Mouse (Mus musculus) myocyte (in vitro differentiated cells): Measurements from ENCODE around the gene Taf15. TPM values are rescaled to one million over a fixed set of nuclear protein-coding genes. Genes with fewer than 3 reads are reported as not detected.

Experiments used
- H3K27me3 ChIP-seq: one replicate; pipeline ENCODE4 v1.6.1; 2011; ENCODE audit not compliant: control insufficient read depth, insufficient read depth, insufficient read length
- H3K36me3 ChIP-seq: one replicate; pipeline ENCODE4 v1.6.1; 2011; ENCODE audit not compliant: control insufficient read depth, insufficient read depth
- H3K4me2 ChIP-seq: one replicate; pipeline ENCODE4 v1.6.1; 2011; ENCODE audit warnings: low read depth, control low read depth
- H3K4me3 ChIP-seq: one replicate; pipeline ENCODE4 v1.5.1; 2011; ENCODE audit warnings: mild to moderate bottlenecking, control low read depth, moderate library complexity
- H3K79me2 ChIP-seq: one replicate; pipeline ENCODE4 v1.6.1; 2011; ENCODE audit not compliant: control insufficient read depth, insufficient read depth
- H3ac ChIP-seq: one replicate; pipeline ENCODE4 v1.6.1; 2011; ENCODE audit not compliant: control insufficient read depth, insufficient read length
- CEBPB ChIP-seq: IDR thresholded peaks from 2 replicates; pipeline ENCODE4 v1.6.1; 2011; ENCODE audit warnings: mild to moderate bottlenecking, moderate library complexity; ENCODE audit not compliant: poor library complexity, insufficient read depth, severe bottlenecking
- E2F4 ChIP-seq: IDR thresholded peaks from one replicate; pipeline ENCODE4 v1.6.1; 2011; ENCODE audit warnings: mild to moderate bottlenecking, control low read depth, moderate library complexity; ENCODE audit not compliant: insufficient read depth
- MAX ChIP-seq: IDR thresholded peaks from one replicate; pipeline ENCODE4 v1.6.1; 2011; ENCODE audit warnings: low read depth, mild to moderate bottlenecking, control low read depth
- MYOD1 ChIP-seq, 3 experiments: IDR thresholded peaks; one replicate each; pipeline ENCODE4 v1.6.1; 2011; ENCODE audit warnings: control low read depth in 2 of 3, low read depth in 2 of 3, mild to moderate bottlenecking in 2 of 3, moderate library complexity in 1 of 3; ENCODE audit not compliant: insufficient read length in 2 of 3, control insufficient read depth in 1 of 3
- MYOG ChIP-seq, 3 experiments: IDR thresholded peaks; one replicate each; pipeline ENCODE4 v1.6.1; 2011; ENCODE audit warnings: control low read depth in 2 of 3, low read depth in 2 of 3, mild to moderate bottlenecking in 2 of 3; ENCODE audit not compliant: insufficient read length in 2 of 3, control insufficient read depth in 1 of 3, insufficient read depth in 1 of 3
- POLR2A ChIP-seq: IDR thresholded peaks from one replicate; pipeline ENCODE4 v1.6.1; 2011; ENCODE audit warnings: low read depth, mild to moderate bottlenecking, control low read depth, moderate library complexity; ENCODE audit not compliant: insufficient read length
- POLR2AphosphoS2 ChIP-seq: IDR thresholded peaks from one replicate; pipeline ENCODE4 v1.6.1; 2011; ENCODE audit warnings: low read depth, control low read depth; ENCODE audit not compliant: insufficient read length
- REST ChIP-seq: IDR thresholded peaks from one replicate; pipeline ENCODE4 v1.6.1; 2011; ENCODE audit warnings: mild to moderate bottlenecking, control low read depth, moderate library complexity; ENCODE audit not compliant: insufficient read depth, insufficient read length
- SRF ChIP-seq: IDR thresholded peaks from one replicate; pipeline ENCODE4 v1.6.1; 2011; ENCODE audit warnings: low read depth; ENCODE audit not compliant: control insufficient read depth, insufficient read length
- TCF12 ChIP-seq: IDR thresholded peaks from one replicate; pipeline ENCODE4 v1.6.1; 2011; ENCODE audit warnings: mild to moderate bottlenecking, control low read depth; ENCODE audit not compliant: poor library complexity, insufficient read depth, severe bottlenecking
- TCF3 ChIP-seq: IDR thresholded peaks from one replicate; pipeline ENCODE4 v1.6.1; 2011; ENCODE audit warnings: low read depth, control low read depth; ENCODE audit not compliant: insufficient read length
- USF1 ChIP-seq: IDR thresholded peaks from one replicate; pipeline ENCODE4 v1.6.1; 2011; ENCODE audit warnings: low read depth, mild to moderate bottlenecking, control low read depth, moderate library complexity
- polyA plus RNA-seq: library from polyadenylated mRNA; unstranded; fragments of >200 nt; fragmentation: generic; extraction: Trizol; gene quantifications from one replicate; pipeline ENCODE4 v1.2.1, GENCODE M21; 2012; ENCODE audit warnings: missing spikeins

Taf15 gene
- polyA plus RNA-seq, 1 experiment: 74.2 TPM

GRCm38 (mm10) chr11:83457257-83457656, 15.6 kb upstream of the Taf15 start:
- Histone ChIP-seq H3K4me2 (peak overlapping the region; percentile 75), H3K4me3 (no peak overlapping the region), H3K36me3 (no peaks in the 10 kb centered on the region), H3K79me2 (no peaks in the 10 kb centered on the region), H3K27me3 (no peaks in the 10 kb centered on the region), H3ac (no peak overlapping the region)
- TF ChIP-seq REST: no peak

- Histone ChIP-seq H3K27me3 (no peaks in the 10 kb centered on the region), H3K79me2 (no peaks in the 10 kb centered on the region), H3K4me2 (peak overlapping the region; percentile 75), H3K4me3 (no peak overlapping the region), H3ac (no peak overlapping the region), H3K36me3 (no peaks in the 10 kb centered on the region)
- TF ChIP-seq TCF3: no peak
- no peak for TF ChIP-seq POLR2A
- TF ChIP-seq USF1: no peak
- no peak for TF ChIP-seq TCF12
- no peak for TF ChIP-seq MAX
- no peak for TF ChIP-seq POLR2AphosphoS2
- TF ChIP-seq E2F4: no peak
- TF ChIP-seq CEBPB: no peak
- TF ChIP-seq MYOG (IDR thresholded peaks at IDR 0.05; ENCODE audit: control insufficient read depth in 1 of 3, insufficient read depth in 1 of 3, insufficient read length in 2 of 3, low read depth in 2 of 3): no peak
- TF ChIP-seq REST: no peak
- TF ChIP-seq SRF: no peak
- TF ChIP-seq MYOD1 (IDR thresholded peaks at IDR 0.05; ENCODE audit: control insufficient read depth in 1 of 3, insufficient read length in 2 of 3, low read depth in 2 of 3): no peak
These were observed 14.8 kb upstream of the Taf15 start for GRCm38 (mm10) chr11:83457912-83458601.

GRCm38 (mm10) chr11:83461462-83462027, 11.3 kb upstream of the Taf15 start:
- Histone ChIP-seq H3ac (no peak overlapping the region), H3K4me3 (peak overlapping the region; percentile 30), H3K4me2 (peak overlapping the region; percentile 69), H3K36me3 (no peaks in the 10 kb centered on the region), H3K27me3 (no peaks in the 10 kb centered on the region), H3K79me2 (no peaks in the 10 kb centered on the region)
- TF ChIP-seq MYOD1 (IDR thresholded peaks at IDR 0.05; ENCODE audit: control insufficient read depth in 1 of 3, insufficient read length in 2 of 3, low read depth in 2 of 3) (no peak), TCF3 (no peak), POLR2AphosphoS2 (no peak), E2F4 (no peak)

- H3K36me3 ChIP-seq: no peaks in the 10 kb centered on the region
- H3K27me3 ChIP-seq: no peaks in the 10 kb centered on the region
- peak within 1 kb of the TSS; percentile 68 for H3ac ChIP-seq
- peak within 1 kb of the TSS; percentile 96 for H3K4me2 ChIP-seq
- H3K4me3 ChIP-seq: peak within 1 kb of the TSS; percentile 30
- H3K79me2 ChIP-seq: no peaks in the 10 kb centered on the region
- TF ChIP-seq REST: no peak
- TF ChIP-seq MAX: no peak
- TF ChIP-seq POLR2AphosphoS2: peak; percentile 61
- TF ChIP-seq MYOD1 (IDR thresholded peaks at IDR 0.05; ENCODE audit: control insufficient read depth in 1 of 3, insufficient read length in 2 of 3, low read depth in 2 of 3): peak in 1 of 3 experiments; percentile 13
- no peak for TF ChIP-seq USF1
- TF ChIP-seq TCF12: no peak
- no peak for TF ChIP-seq SRF
- peak in 2 of 3 experiments; percentile 12 to 43 for TF ChIP-seq MYOG (IDR thresholded peaks at IDR 0.05; ENCODE audit: control insufficient read depth in 1 of 3, insufficient read depth in 1 of 3, insufficient read length in 2 of 3, low read depth in 2 of 3)
- TF ChIP-seq TCF3: no peak
- no peak for TF ChIP-seq E2F4
- TF ChIP-seq POLR2A: peak; percentile 87
These were observed 10.1 kb upstream of the Taf15 start, which contains the start of gene Mmp28 for GRCm38 (mm10) chr11:83462711-83463244. TSS of gene Mmp28 (minus strand) at chr11:83463071.

- H3ac ChIP-seq: no peak overlapping the region
- H3K27me3 ChIP-seq: no peaks in the 10 kb centered on the region
- H3K4me2 ChIP-seq: peak overlapping the region; percentile 49
- no peaks in the 10 kb centered on the region for H3K79me2 ChIP-seq
- no peak for TF ChIP-seq REST
- TF ChIP-seq MYOD1 (IDR thresholded peaks at IDR 0.05; ENCODE audit: control insufficient read depth in 1 of 3, insufficient read length in 2 of 3, low read depth in 2 of 3): peak in 2 of 3 experiments; percentile 48 to 84
- no peak for TF ChIP-seq MAX
- TF ChIP-seq MYOG (IDR thresholded peaks at IDR 0.05; ENCODE audit: control insufficient read depth in 1 of 3, insufficient read depth in 1 of 3, insufficient read length in 2 of 3, low read depth in 2 of 3): peak in 2 of 3 experiments; percentile 73 to 89
- no peak for TF ChIP-seq E2F4
- TF ChIP-seq SRF: no peak
- TF ChIP-seq POLR2A: no peak
- TF ChIP-seq TCF3: no peak
- no peak for TF ChIP-seq CEBPB
- TF ChIP-seq TCF12: peak; percentile 44
- no peak for TF ChIP-seq POLR2AphosphoS2
- no peak for TF ChIP-seq USF1
- H3K36me3 ChIP-seq: no peaks in the 10 kb centered on the region
- no peak overlapping the region for H3K4me3 ChIP-seq
These were observed 6.9 kb upstream of the Taf15 start for GRCm38 (mm10) chr11:83465976-83466375.
